Mouse (Mus musculus): Measurements from ENCODE around the gene Gm10134. TPM values are rescaled to one million over a fixed set of nuclear protein-coding genes. Genes with fewer than 3 reads are reported as not detected.

Gm10134 gene
- total RNA-seq, 2 experiments from 2014 or later = not detected

DNA sequence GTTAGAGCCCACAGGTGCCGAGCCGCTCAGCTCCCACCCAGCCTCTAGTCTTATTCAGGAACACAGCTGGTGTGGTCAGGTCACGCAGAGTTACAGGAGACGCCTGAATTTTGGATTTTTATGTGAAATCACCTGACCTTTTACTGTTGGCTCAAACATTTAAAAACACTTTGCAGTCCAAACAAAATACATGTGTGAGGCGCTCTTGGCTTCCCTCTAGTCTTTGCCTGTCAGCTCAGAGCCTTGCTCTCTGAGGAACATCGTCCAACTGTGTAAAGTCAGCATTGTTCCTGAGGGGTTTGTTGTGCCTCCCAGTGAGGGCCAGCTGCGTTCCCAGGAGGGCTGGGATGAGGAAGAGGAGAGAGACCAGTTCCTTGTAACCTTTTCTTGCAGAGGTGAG lies 24.4 kb downstream of the Gm10134 start:
- no peak for DNase-seq (ENCODE audit: low spot score in 2 of 2)

DNA sequence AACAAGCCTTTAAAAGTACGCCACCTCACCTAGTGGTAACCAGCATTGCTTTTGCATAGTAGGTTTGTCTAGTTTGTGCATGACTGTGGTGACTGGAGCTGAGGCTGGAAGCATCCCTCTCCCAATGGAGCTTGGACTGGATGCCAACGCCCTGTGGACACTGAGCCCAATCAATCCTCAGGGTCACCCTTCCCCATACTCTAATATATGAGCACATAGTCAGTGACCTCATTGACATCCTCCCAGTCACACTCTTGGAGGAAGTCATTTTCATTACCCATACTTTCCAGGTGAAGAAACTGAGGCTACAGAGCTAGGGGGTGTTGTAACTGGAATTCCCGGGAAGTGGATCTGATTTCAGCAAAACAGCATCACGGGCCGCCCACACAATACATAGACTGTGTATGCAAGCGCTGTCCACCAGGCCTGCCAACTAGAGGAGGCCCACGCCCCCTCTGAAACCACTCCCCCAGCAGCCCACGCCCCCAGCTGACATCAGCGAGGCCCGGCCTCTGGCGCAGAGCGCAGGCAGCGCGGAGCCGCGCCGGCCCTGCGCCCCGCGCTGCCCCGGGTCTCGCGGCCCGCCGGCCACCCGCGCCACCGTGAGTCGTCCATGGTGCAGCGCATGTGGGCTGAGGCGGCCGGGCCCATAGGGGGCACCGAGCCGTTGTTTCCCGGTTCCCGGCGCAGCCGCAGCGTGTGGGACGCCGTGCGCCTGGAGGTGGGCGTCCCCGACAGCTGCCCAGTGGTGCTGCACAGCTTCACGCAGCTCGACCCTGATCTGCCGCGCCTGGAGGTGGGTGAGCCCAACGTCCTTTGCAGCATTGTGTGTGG lies 27.3 kb downstream of the Gm10134 start:
- DNase-seq (ENCODE audit: low spot score in 2 of 2) = peak; percentile 81 to 88

DNA sequence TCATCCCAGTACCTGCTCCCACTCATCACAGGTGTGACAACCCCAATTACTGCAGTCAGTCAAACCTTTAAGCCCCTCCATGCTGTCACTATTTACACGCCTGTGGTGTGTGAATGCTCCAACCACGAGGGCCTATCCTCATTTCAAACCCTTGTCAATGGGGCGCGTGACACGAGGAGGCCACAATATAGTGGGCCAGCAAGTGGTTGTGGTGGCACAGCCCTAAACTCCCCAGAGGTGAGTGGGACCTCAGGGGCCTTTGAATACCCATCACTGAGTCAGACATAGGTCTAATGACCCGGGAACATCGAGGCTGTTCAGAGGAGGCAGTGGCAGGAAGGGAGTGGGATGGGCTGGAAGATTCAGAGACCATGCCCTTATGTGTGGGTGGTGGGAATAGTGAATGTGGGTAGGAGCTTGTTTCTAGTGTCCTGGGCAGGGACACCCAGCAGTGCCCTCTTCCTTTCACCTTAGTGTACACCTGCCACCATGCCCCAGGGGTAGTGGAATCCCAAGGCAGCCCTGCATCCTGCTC lies 28.1 kb downstream of the Gm10134 start:
- no peak for DNase-seq (ENCODE audit: low spot score in 2 of 2)

DNA sequence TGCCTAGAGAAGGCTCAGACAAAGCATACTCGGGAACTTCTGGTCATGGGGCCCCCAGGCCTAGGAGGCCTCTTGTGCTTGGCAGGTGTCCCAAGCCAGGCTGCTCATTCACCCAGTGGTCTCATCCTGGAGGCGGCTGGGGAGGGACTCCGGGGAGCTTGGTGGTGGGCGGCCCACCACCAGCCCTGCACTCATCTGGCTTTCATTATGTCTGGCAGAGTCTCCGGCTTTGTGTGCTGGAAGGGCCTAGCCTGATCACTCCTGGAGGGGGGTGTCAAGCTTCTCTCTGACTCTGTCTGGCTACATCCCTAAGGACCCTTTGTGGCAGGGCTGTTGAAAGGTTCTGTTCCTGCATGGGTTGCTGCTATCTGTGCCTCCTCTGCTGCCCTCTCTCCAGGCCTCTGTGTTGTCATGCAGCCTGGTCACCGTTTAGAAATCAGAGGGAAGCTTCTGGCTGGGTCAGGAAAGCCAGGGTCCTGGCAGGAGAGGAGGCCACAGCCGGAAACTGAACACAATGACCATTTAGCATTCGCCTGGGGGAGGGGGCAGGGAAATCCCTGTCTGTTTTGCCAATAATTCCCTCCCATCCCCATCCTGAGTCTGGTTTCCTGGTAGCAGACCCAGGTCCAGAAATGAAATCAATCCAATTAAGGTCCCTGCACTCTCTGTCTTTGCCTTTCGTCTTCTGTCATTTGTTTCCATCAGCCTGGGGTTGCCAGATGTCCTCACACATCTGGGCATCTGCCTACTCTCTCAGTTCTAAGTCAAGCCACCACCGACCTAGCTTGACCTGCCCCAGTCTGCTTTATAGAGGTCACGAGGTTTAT lies 28.8 kb downstream of the Gm10134 start:
- DNase-seq (ENCODE audit: low spot score in 2 of 2) = peak in 1 of 2 experiments; percentile 57

DNA sequence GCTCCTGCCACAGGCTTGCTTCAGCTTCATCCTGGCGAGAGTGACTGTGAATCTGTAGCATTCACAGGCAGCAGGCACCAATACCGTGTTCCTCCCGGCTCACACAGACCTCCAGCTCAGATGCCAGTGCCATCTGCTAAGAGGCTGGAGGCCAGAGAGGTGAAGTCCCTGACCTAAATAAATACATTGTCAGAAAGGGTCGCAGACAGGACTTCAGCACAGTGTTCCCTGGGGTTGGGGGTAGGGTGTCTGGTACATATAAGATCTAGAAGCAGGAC lies 29.3 kb downstream of the Gm10134 start:
- DNase-seq (ENCODE audit: low spot score in 2 of 2) = peak in 1 of 2 experiments; percentile 46

DNA sequence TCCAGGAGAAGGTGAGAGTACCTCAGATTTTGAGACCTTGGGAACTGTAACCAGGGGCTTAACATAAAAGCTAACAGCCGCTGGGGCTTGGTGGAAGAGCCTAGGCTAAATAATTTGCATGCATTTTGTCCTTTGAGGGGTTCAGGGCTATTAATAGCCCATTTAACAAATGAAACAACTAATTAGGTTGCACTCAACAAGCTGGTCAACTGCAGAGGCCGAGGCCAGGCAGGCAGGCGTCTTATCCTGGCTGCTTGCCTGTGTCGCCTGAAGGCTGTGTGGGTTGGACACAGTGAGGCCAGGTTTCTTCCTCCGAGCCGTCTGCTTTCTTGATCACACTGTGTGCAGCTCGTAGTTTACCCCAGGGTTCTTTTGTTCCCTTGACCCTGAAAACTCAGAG lies 29.8 kb downstream of the Gm10134 start:
- DNase-seq (ENCODE audit: low spot score in 2 of 2) = peak; percentile 63 to 83

DNA sequence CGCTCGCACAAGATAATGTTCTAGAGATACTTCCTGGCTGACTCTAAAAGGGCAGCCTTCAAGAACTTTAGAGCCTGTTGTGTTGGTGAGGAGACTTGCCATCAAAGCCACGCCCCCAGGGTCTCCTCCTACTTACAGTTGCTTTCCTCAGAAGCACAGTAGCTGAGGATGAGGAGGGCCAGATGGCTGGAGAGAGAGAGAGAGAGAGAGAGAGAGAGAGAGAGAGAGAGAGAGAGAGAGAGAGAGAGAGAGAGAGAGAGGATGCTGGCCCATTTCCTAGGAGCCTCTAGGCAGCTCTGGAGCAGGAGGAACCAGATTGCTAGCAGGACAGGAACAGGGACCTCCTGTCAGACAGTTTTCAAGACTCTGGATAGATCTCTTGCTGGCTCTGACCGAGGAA lies 30.3 kb downstream of the Gm10134 start:
- no peak for DNase-seq (ENCODE audit: low spot score in 2 of 2)

DNA sequence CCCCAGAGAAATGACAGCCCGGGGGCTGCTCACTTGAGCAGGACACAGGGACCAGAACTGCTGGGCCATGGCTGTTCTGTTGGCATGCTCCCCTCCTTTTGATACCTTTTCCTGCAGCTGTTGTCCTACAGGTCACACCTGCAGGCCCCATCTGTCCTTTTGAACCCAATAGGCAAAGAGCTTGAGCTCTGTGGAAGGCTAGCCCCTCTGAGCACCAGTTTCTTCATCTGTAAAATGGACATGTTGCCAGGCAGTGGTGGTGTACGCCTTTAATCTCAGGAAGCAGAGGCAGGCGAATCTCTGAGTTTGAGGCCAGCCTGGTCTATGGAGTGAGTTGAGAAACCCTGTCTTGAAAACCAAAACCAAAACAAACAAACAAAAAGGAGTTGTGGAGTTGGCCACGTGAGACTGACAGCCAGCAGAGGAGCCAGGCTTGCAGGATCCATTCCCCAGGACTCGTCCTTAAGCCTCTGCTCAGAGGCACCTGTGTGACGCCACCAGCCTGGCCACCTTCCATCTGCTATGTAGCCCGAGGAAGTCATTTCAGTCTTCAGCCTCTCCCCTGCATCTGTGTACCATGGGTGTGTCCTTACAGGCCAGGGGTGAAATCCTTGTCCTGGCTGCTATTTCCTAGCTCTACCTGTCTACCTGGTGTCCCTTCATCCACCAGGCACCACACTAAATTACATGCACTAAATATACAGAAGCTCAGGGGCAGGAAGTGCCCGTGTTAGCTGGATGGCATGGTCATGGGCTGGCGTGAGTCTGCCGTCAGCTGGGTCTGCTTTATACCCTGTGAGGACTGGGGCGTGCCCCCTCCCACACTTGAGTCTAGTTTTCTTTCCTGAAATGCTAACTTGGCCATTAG lies 31.1 kb downstream of the Gm10134 start:
- no peak for DNase-seq (ENCODE audit: low spot score in 2 of 2)

DNA sequence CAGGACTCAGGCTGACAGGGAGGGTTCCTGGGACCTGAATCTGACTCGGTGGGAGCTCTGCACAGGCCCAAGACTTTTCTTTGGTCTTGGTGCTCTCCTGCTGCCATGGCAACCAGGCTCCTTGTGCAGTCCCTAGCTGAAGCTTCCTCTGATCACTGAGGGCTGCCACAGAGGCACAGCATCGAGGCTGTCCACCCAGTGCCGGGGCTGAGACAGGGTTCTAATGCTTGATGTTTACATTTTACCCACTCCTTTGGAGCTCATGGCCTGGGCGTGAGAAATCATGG lies 31.7 kb downstream of the Gm10134 start:
- no peak for DNase-seq (ENCODE audit: low spot score in 2 of 2)

DNA sequence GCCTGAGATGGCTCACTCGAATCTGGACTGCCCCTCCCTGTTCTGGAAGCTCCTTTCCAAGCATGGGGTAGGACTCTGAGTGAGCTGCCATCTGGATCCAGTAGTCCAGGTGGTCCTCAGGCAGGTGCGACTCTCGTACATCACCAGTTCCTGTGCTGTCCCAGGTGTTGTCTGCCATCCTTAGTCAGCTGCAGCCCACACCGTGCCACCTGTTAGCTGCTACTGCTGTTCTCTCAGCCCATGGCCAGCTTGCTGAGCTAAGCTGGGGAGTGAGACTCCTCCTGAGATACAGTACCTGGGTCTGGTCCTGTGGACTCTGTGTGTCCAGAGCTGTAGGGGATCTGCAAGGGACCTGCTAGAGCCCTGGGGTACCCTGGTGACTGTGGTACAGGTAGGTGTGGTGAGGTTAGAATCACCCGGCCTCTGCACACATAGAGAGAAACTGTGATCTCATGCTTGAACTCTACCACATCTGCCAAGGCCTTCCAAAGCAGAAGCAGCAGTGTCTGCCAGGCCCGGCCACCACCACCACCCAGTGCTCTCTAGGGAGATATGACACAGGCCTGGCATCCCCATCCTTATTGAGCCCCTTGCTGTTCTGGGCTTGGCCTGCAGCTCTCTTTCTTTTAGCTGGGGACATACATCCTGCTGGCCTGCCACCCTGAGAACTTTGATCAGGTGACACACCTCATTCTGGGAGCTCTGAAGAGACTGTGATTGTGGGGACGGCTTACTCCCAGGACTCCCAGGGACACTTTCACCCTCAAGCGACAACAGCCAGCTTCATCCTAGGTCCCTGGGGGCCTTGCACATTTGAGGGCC lies 32.3 kb downstream of the Gm10134 start:
- no peak for DNase-seq (ENCODE audit: low spot score in 2 of 2)

DNA sequence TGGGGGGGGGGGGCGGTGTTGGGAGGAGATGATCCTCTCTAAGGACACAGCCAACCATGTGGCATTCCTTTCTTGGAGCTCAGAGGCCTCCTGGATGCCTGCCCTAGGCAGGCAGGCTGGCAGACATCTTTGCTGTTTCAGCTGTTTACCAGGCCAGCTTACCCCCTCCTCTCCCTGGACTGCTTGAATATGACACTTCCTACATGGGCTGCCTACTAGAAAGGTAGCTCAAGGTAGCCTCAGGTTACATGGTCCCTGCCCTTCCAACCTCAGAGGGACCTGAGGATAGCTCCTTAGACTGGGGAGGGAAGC lies 32.9 kb downstream of the Gm10134 start:
- DNase-seq (ENCODE audit: low spot score in 2 of 2) = no peak

DNA sequence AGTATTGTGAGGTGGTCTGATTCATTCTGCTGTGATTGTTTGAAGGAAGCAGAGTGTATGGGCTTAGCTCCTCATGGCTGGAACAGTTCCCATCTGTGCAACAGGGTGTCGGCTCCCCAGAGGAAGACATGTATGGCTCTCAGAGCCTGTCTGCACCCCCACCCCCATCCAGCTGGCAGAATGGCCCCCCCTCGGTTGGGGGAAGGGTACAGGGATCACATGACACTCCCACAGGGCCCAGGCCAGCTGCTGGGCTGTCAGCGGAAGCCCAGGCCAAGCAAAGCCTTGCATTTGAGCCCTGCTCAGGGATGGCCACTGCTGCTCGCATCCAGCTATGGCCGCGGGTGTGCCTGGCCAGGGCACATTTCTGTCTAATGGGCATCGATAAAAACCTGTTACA lies 33.3 kb downstream of the Gm10134 start:
- DNase-seq (ENCODE audit: low spot score in 2 of 2) = peak; percentile 66 to 68

DNA sequence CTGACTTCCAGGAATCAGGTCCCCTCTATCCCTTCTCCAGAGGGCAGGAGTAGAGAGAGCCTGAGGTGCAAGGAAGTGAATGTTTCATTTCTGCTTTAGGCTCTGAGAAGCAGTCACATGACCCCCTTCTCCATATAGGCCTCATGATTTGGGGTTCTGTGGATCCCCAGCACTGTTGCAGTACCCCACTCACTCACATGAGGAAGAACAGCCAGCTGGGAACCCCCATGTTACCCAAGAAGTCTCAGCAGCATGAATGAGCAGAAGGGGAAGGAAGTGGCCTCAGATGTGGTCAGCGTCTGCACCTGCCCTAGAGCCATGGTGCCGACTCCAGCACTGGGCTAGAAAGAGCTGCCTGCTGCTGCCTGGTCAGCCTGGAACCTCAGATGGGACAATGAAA lies 34.1 kb downstream of the Gm10134 start:
- DNase-seq (ENCODE audit: low spot score in 2 of 2) = no peak

DNA sequence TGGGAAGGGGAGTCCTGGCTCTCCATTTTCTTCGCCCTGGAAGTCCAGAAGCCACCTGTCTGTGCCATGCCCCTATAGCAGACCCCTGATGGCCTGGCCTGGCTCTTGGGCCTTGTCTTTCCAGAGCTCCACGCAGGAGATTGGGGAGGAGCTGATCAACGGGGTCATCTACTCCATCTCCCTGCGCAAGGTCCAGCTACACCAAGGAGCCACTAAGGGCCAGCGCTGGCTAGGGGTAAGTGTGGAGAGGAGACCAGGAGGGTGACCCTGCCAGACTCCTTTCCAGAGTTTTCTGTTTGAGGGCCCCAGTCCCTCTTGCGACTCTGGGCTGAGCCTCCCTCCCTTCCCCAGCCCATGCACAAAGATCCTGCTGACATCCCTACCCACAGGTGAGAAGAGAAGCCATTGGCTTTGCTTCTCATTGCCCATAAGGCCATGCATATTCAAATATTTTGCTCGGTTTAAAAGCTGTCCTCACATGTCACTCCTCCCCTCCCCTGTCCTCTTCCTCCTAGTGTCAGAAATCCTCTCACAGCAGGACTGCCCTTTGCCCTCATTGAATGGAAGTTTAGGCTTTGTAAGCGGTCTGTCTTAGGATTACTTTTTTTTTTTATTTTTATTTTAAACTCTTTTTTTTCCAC lies 34.8 kb downstream of the Gm10134 start:
- no peak for DNase-seq (ENCODE audit: low spot score in 2 of 2)

DNA sequence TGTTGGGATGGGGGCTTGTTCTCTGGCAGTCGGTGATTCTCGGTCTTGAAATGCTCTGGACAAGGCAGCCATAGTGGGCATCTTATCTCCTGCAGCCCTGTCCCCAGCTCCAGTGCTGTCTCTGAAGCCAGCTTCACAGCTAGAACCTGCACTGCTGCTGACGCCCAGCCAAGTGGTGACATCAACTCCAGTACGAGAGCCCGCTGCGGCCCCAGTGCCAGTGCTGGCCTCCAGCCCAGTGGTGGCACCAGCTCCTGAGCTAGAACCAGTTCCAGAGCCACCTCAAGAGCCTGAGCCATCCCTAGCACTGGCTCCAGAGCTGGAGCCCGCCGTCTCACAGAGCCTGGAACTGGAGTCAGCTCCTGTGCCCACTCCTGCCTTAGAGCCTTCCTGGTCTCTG lies 38.0 kb downstream of the Gm10134 start:
- peak; percentile 61 to 75 for DNase-seq (ENCODE audit: low spot score in 2 of 2)

DNA sequence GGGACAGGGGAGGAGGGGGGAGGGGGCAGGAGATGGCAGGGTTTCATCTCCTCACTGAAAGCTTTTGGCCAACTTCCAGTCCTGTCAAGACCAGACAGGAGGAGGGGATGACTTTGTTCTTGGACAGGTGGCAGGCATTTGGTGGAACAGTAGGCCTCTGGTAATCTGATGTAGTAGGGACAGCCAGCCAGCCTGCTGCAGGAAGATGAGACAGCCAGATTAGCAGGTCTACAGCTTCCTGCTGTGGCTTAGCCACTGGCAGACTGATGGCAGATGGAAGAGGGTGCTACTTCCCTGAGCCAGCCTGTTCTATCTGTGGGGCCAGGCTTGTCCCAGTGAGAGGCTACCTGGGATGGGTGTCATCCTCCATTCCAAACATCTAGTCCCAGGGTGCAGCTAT lies 40.1 kb downstream of the Gm10134 start:
- peak in 1 of 2 experiments; percentile 41 for DNase-seq (ENCODE audit: low spot score in 2 of 2)

DNA sequence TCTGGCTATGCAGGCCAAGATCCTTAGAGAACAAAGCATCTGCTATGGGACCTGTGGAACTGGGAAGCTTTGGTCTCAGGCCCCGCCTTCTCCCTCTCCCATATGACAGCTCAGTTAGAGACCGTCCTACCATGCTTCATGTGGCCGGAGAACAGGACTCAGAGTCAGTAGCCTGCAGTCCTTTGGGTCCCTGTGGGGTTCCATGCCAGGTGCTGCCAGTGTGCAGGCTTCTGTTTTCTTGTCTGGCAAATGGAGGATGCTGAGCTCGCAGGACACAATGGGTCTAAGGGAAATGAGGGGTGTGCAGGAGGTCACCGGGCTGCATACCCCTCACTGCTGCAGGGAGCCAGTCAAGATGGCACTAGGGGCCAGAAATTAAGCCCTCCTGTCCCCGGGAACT lies 40.7 kb downstream of the Gm10134 start:
- no peak for DNase-seq (ENCODE audit: low spot score in 2 of 2)

DNA sequence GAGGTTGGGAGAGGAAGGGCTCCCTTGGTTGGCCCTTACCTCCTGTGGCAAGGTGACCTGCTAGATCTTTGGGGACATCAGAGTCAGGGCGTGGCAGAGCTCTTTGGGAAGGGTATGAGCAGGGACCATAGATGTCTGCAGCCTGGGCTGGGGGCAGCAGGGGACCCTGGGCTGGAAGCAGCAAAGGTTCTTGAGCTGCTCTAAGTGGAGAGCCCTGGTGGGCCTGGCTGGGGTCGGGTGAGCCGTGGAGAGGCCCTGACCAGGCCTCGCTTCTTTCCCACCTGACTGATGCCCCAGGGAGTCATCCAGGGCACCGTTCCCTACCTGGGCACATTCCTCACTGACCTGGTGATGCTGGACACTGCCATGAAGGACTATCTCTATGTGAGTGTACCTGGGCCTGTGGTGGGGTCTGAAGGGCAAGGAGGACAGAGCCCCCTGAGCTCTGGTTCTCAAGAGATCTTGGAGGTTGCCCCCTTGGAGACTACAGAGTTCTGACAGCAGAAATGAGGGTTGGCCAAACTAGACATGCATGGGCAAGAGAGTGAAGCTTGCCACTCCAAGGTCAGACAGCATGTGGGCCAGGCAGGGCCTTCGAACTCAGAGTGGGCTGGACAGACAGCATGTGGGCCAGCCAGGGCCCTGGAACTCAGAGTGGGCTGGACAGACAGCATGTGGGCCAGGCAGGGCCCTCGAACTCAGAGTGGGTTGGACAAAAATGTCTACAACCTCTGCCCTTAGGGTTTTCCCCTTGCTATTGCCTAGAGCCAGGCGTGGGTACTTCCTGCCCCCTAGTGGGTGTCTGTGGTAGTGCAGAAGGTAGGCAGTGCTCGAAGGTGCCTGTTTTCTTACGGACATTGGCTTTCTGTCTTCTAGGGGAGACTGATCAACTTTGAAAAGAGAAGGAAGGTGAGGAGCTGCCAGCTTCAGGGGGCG lies 41.6 kb downstream of the Gm10134 start:
- peak; percentile 77 to 80 for DNase-seq (ENCODE audit: low spot score in 2 of 2)

DNA sequence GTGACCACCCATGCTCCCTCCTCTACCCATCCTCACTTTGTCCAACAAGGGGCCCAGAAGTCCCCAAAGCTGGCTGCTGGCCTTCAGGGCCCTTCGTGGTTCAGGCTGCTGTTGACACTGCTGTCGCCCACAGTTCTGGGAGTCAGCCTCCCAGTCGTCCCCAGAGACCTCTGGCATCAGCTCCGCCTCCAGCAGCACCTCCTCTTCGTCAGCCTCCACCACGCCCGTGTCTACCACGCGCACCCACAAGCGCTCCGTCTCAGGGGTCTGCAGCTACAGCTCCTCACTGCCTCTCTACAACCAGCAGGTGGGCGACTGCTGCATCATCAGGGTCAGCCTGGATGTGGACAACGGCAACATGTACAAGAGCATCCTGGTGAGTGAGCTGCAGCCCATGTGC lies 43.3 kb downstream of the Gm10134 start:
- no peak for DNase-seq (ENCODE audit: low spot score in 2 of 2)

Measured in layer of hippocampus, postnatal 14 days (tissue).